Mouse (Mus musculus) ZHBTc4 (cell line): Measurements from ENCODE around the gene Ppfibp1.
A peak's percentile ranks its signal among the peaks of the same experiment; 100 is the strongest.

Source experiments
- DNase-seq: peaks from one replicate; pipeline ENCODE4 v3.0.0-alpha.2; 2011; ENCODE audit warnings: low read depth, low spot score

Gene Ppfibp1

GRCm38 (mm10) chr6:147032303-147032925, 144.1 kb downstream of the Ppfibp1 start, which contains the start of gene Rep15:
Gene Rep15, plus strand, starts transcription at chr6:147032584.
- no peak for DNase-seq

- DNase-seq = peak; percentile 95
These were observed 154.3 kb downstream of the Ppfibp1 start, which contains the start of gene Mrps35 for GRCm38 (mm10) chr6:147042291-147043290. Gene Mrps35, plus strand, starts transcription at chr6:147042764.

- no peak for DNase-seq
These were observed 155.3 kb downstream of the Ppfibp1 start for GRCm38 (mm10) chr6:147043633-147044032.

GRCm38 (mm10) chr6:147049239-147049805, 161.0 kb downstream of the Ppfibp1 start:
- DNase-seq = no peak

- DNase-seq = no peak
These were observed 163.4 kb downstream of the Ppfibp1 start for GRCm38 (mm10) chr6:147051666-147052065.

- no peak for DNase-seq
These were observed 164.2 kb downstream of the Ppfibp1 start for GRCm38 (mm10) chr6:147052440-147052839.

GRCm38 (mm10) chr6:147053785-147054646, 165.7 kb downstream of the Ppfibp1 start:
- no peak for DNase-seq

- no peak for DNase-seq
These were observed 167.2 kb downstream of the Ppfibp1 start for GRCm38 (mm10) chr6:147055374-147055977.

- DNase-seq = peak; percentile 30
These were observed 171.0 kb downstream of the Ppfibp1 start for GRCm38 (mm10) chr6:147059326-147059725.

- DNase-seq = peak; percentile 25
These were observed 173.3 kb downstream of the Ppfibp1 start for GRCm38 (mm10) chr6:147061630-147062029.

GRCm38 (mm10) chr6:147062034-147062433, 173.7 kb downstream of the Ppfibp1 start:
- DNase-seq = no peak

GRCm38 (mm10) chr6:147062694-147063093, 174.4 kb downstream of the Ppfibp1 start:
- DNase-seq = no peak

GRCm38 (mm10) chr6:147064226-147064943, 176.1 kb downstream of the Ppfibp1 start:
- no peak for DNase-seq

- no peak for DNase-seq
These were observed 176.6 kb downstream of the Ppfibp1 start for GRCm38 (mm10) chr6:147064944-147065261.

GRCm38 (mm10) chr6:147075808-147076387, 187.6 kb downstream of the Ppfibp1 start:
- DNase-seq = peak; percentile 29

- peak; percentile 90 for DNase-seq
These were observed 188.6 kb downstream of the Ppfibp1 start for GRCm38 (mm10) chr6:147076878-147077277.

GRCm38 (mm10) chr6:147079919-147080318, 191.6 kb downstream of the Ppfibp1 start:
- DNase-seq = peak; percentile 50
